Mouse (Mus musculus) liver, postnatal 0 days (tissue): ENCODE data around the gene Dynll1.

Experiments used
- CTCF ChIP-seq: sonication (generic); IDR thresholded peaks from 2 replicates; pipeline ENCODE4 v1.5.1; 2016; ENCODE audit warnings: antibody characterized with exemption, low read depth
- EP300 ChIP-seq: IDR thresholded peaks from 2 replicates; pipeline ENCODE4 v1.6.1; 2016; ENCODE audit warnings: antibody characterized with exemption, low read depth, mild to moderate bottlenecking

GRCm38 (mm10) chr5:115278053-115278452 lies 22.7 kb downstream of the Dynll1 start:
- TF ChIP-seq CTCF = no peak
- no peak for TF ChIP-seq EP300
